Mouse (Mus musculus) heart, postnatal 0 days (tissue): ENCODE data around the gene Pde1c.

Experiments used
- CTCF ChIP-seq: IDR thresholded peaks from 2 replicates; pipeline ENCODE4 v1.5.1; 2016; ENCODE audit warnings: antibody characterized with exemption, control low read depth, low read depth
- EP300 ChIP-seq: IDR thresholded peaks from 2 replicates; pipeline ENCODE4 v1.6.1; 2016; ENCODE audit warnings: antibody characterized with exemption, low read depth

DNA sequence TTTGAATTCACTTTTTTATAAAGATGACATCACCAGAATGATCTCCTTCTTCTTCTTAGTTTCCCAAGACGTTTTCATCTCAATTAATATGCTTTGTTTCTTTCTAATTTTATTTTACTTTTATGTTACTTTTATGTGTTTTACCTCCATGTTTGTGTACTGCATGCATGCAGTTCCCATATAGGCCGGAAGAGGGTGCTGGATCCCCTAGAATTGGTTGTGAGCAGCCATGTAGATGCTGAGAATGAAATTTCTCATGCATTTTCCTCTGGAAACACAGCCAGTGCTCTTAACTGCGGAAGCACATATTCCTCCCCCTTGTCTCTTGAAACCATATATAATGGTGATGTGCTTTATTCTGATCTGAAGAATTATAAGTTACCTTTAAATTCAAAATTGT lies 110.8 kb downstream of the Pde1c start:
- TF ChIP-seq CTCF, result peak; percentile 31; the same call in 1 of the 2 replicates
- no peak for TF ChIP-seq EP300
